In genomic region chr11:96995031-96995430, GRCm38 (mm10) we compare ENCODE assay signal across 28 mouse cellular contexts. TPM values are rescaled to one million over a fixed set of nuclear protein-coding genes. Genes with fewer than 3 reads are reported as not detected.
DNase-seq lines count a peak whose midpoint lies in the region; ATAC-seq and TF ChIP-seq lines count a peak whose summit lies in the region.
"Had no signal": no experiment of that assay in that cellular context is flagged by ENCODE, and none has a peak within 500 bp of the region (broad histone marks: within the 10 kb centered on the region; RNA-seq: fewer than 3 reads in every experiment).

No protein-coding gene starts in this region.

- no peak for TF ChIP-seq RAD21 in CH12.LX (IDR thresholded peaks at IDR 0.05; ENCODE audit: low read depth, low read length)

- H3K36me3 ChIP-seq in forebrain, embryonic 10.5 days (replicated peaks): no peaks in the 10 kb centered on the region
- no peaks in the 10 kb centered on the region for H3K36me3 ChIP-seq in forebrain, postnatal 0 days (ENCODE audit: insufficient read depth)
- no peaks in the 10 kb centered on the region for H3K36me3 ChIP-seq in lung, embryonic 16.5 days (ENCODE audit: control insufficient read depth, insufficient read depth, low read length)
- H3K36me3 ChIP-seq in CH12.LX (replicated peaks in 1 of 2; ENCODE audit: control insufficient read depth in 1 of 2, insufficient read depth in 1 of 2, low read length in 1 of 2): peaks cover 0 to 6% of the 10 kb centered on the region in 2 experiments
- H3K36me3 ChIP-seq in limb, embryonic 10.5 days: no peaks in the 10 kb centered on the region
- H3K36me3 ChIP-seq: midbrain, embryonic 15.5 days; stomach, embryonic 15.5 days had no signal

- no peaks in the 10 kb centered on the region for H3K9me3 ChIP-seq in forebrain, embryonic 10.5 days
- no peaks in the 10 kb centered on the region for H3K9me3 ChIP-seq in forebrain, postnatal 0 days (ENCODE audit: low read length)
- no peaks in the 10 kb centered on the region for H3K9me3 ChIP-seq in lung, embryonic 16.5 days (ENCODE audit: control insufficient read depth, low read length)
- no peaks in the 10 kb centered on the region for H3K9me3 ChIP-seq in CH12.LX (replicated peaks; ENCODE audit: low read length)
- H3K9me3 ChIP-seq in limb, embryonic 10.5 days (replicated peaks): no peaks in the 10 kb centered on the region
- H3K9me3 ChIP-seq: megakaryocyte, embryonic 14.5 days; midbrain, embryonic 15.5 days; stomach, embryonic 15.5 days had no signal

- DNase-seq in forebrain, embryonic 10.5 days (ENCODE audit: extremely low spot score, low spot score): no peak
- DNase-seq in forebrain, postnatal 0 days: no peak
- DNase-seq in lung, adult 2 months: no peak
- DNase-seq in CH12.LX (ENCODE audit: extremely low read depth): no peak
- DNase-seq in limb, embryonic 10.5 days (ENCODE audit: low spot score): no peak
- no peak for DNase-seq in left cerebral cortex, adult 9 months (ENCODE audit: low spot score in 2 of 2)
- no peak for DNase-seq in left cerebral cortex, adult 11 months (ENCODE audit: low spot score)
- DNase-seq: adrenal gland, postnatal 25 days; cerebellum, adult 8-10 months; cerebellum, postnatal 36 days; gastrocnemius, postnatal 25 days; heart, adult 2 months; heart, postnatal 36 days; kidney, adult 8-10 months; layer of hippocampus, adult 9-11 months; liver, postnatal 0 days had no signal

- H3K79me2 ChIP-seq in CH12.LX (replicated peaks; ENCODE audit: control insufficient read depth, extremely low read depth, insufficient read depth, poor library complexity, severe bottlenecking): no peaks in the 10 kb centered on the region

- H3K4me1 ChIP-seq in forebrain, embryonic 10.5 days: peaks cover 67% of the 10 kb centered on the region
- H3K4me1 ChIP-seq in forebrain, postnatal 0 days (ENCODE audit: insufficient read depth): no peaks in the 10 kb centered on the region; the same call in 1 of the 2 replicates
- peaks cover 26% of the 10 kb centered on the region for H3K4me1 ChIP-seq in lung, embryonic 16.5 days (replicated peaks; ENCODE audit: control insufficient read depth, insufficient read depth, low read length)
- H3K4me1 ChIP-seq in lung, adult 2 months (ENCODE audit: control insufficient read depth, insufficient read depth, low read length): 0 out of 2 replicates have a peak, but pooled peaks cover 2% of the 10 kb centered on the region
- H3K4me1 ChIP-seq in CH12.LX (ENCODE audit: control insufficient read depth in 1 of 2, insufficient read depth in 2 of 2): peaks cover 55 to 87% of the 10 kb centered on the region in 2 experiments
- peaks cover 50% of the 10 kb centered on the region for H3K4me1 ChIP-seq in limb, embryonic 10.5 days

- no peak for TF ChIP-seq CTCF in forebrain, postnatal 0 days (IDR thresholded peaks at IDR 0.05; ENCODE audit: low read depth)
- TF ChIP-seq CTCF in lung, adult 2 months (IDR thresholded peaks at IDR 0.05; ENCODE audit: insufficient read depth, low read length): no peak
- TF ChIP-seq CTCF in CH12.LX (conservative IDR thresholded peaks at IDR 0.05 in 1 of 2, IDR thresholded peaks at IDR 0.05 in 1 of 2; ENCODE audit: low read depth in 2 of 2, low read length in 2 of 2): no peak

- no peak for TF ChIP-seq POLR2A in lung, adult 2 months (IDR thresholded peaks at IDR 0.05; ENCODE audit: borderline replicate concordance, extremely low read depth, low read depth, low read length)
- TF ChIP-seq POLR2A in CH12.LX (IDR thresholded peaks at IDR 0.05; ENCODE audit: low read depth, low read length): no peak; the same call in 1 of the 2 replicates

- in situ Hi-C loops in CH12.LX (cut with MboI; ENCODE audit: low pct_ligation_motif_present, low pct_unique_long_range_greater_than_20kb, low sequenced_read_pairs): no loop called here

- no peak overlapping the region for H3K4me2 ChIP-seq in forebrain, postnatal 0 days (ENCODE audit: low read depth)
- no peak overlapping the region for H3K4me2 ChIP-seq in lung, embryonic 16.5 days (ENCODE audit: low read depth, low read length)
- peak overlapping the region; percentile 73 for H3K4me2 ChIP-seq in CH12.LX (ENCODE audit: insufficient read depth, low read depth, poor library complexity, severe bottlenecking)
- H3K4me2 ChIP-seq: hindbrain, embryonic 14.5 days; liver, embryonic 11.5 days; midbrain, embryonic 15.5 days; stomach, embryonic 15.5 days had no signal

- H3K4me3 ChIP-seq in forebrain, embryonic 10.5 days: 0 out of 2 replicates have a peak overlapping the region, but pooled peaks have one; percentile 1
- no peak overlapping the region for H3K4me3 ChIP-seq in forebrain, postnatal 0 days (ENCODE audit: low read depth, low read length)
- no peak overlapping the region for H3K4me3 ChIP-seq in lung, embryonic 16.5 days (ENCODE audit: low read length)
- H3K4me3 ChIP-seq in lung, adult 2 months (replicated peaks; ENCODE audit: extremely low read depth, low read depth, low read length): no peak overlapping the region
- peak overlapping the region; percentile 43 to 60 (median 55) for H3K4me3 ChIP-seq in CH12.LX (replicated peaks in 1 of 3; ENCODE audit: low read depth in 2 of 3, low read length in 2 of 3, poor library complexity in 1 of 3)
- H3K4me3 ChIP-seq in limb, embryonic 10.5 days: no peak overlapping the region
- H3K4me3 ChIP-seq: heart, adult 2 months; left cerebral cortex, adult 2 months; megakaryocyte, embryonic 14.5 days; midbrain, embryonic 15.5 days; stomach, embryonic 15.5 days had no signal

- dilution Hi-C loops in CH12.LX (cut with MboI; ENCODE audit: extremely low pct_ligation_motif_present, extremely low pct_unique_long_range_greater_than_20kb, low sequenced_read_pairs): no loop called here

- TF ChIP-seq EP300 in CH12.LX (IDR thresholded peaks at IDR 0.05; ENCODE audit: low read length): no peak

- 15% methylated on average over 5 of the region's 5 CpGs for WGBS in forebrain, embryonic 10.5 days
- 24% methylated on average over 5 of the region's 5 CpGs for WGBS in forebrain, postnatal 0 days
- 40% methylated on average over 5 of the region's 5 CpGs for WGBS in lung, embryonic 16.5 days
- WGBS in lung, adult 2 months: 54% methylated on average over 5 of the region's 5 CpGs
- WGBS in limb, embryonic 10.5 days: 22% methylated on average over 5 of the region's 5 CpGs

- H3K27me3 ChIP-seq in forebrain, embryonic 10.5 days (ENCODE audit: poor library complexity, severe bottlenecking): peaks cover 87% of the 10 kb centered on the region
- no peaks in the 10 kb centered on the region for H3K27me3 ChIP-seq in forebrain, postnatal 0 days (ENCODE audit: insufficient read depth, low read length)
- peaks cover 5% of the 10 kb centered on the region; the same call in 1 of the 2 replicates for H3K27me3 ChIP-seq in lung, embryonic 16.5 days (ENCODE audit: control insufficient read depth, insufficient read depth, low read depth, low read length)
- H3K27me3 ChIP-seq in CH12.LX (replicated peaks): no peaks in the 10 kb centered on the region
- H3K27me3 ChIP-seq in limb, embryonic 10.5 days (ENCODE audit: low read depth, poor library complexity, severe bottlenecking): peaks cover 70% of the 10 kb centered on the region
- H3K27me3 ChIP-seq: midbrain, embryonic 15.5 days had no signal

- H3K27ac ChIP-seq in forebrain, embryonic 10.5 days: 0 out of 2 replicates have a peak overlapping the region, but pooled peaks have one; percentile 42
- no peak overlapping the region for H3K27ac ChIP-seq in forebrain, postnatal 0 days (ENCODE audit: low read depth, low read length)
- no peak overlapping the region for H3K27ac ChIP-seq in lung, embryonic 16.5 days (ENCODE audit: low read length)
- H3K27ac ChIP-seq in CH12.LX (ENCODE audit: insufficient read depth, low read depth): peak overlapping the region; percentile 96
- H3K27ac ChIP-seq in limb, embryonic 10.5 days: 0 out of 2 replicates have a peak overlapping the region, but pooled peaks have one; percentile 39
- H3K27ac ChIP-seq: heart, adult 2 months; hindbrain, embryonic 14.5 days; left cerebral cortex, adult 2 months; midbrain, embryonic 15.5 days; stomach, embryonic 15.5 days had no signal

- no peak overlapping the region for H3K9ac ChIP-seq in forebrain, postnatal 0 days
- H3K9ac ChIP-seq in lung, embryonic 16.5 days (ENCODE audit: low read length): no peak overlapping the region
- peak overlapping the region; percentile 81 for H3K9ac ChIP-seq in CH12.LX (ENCODE audit: insufficient read depth, low read depth)
- H3K9ac ChIP-seq: hindbrain, embryonic 14.5 days; liver, postnatal 0 days; midbrain, embryonic 15.5 days; stomach, embryonic 15.5 days had no signal

- no peak for ATAC-seq in forebrain, postnatal 0 days
- ATAC-seq in lung, embryonic 16.5 days (ENCODE audit: low read depth): 0 out of 2 replicates have a peak, but pooled peaks have one; percentile 15
- ATAC-seq: liver, postnatal 0 days; midbrain, embryonic 15.5 days had no signal

RNA-seq across cellular contexts. Expression of gene Sp2, which starts 12.3 kb away (rescaled TPM):
- polyA plus RNA-seq in forebrain, embryonic 10.5 days (2016; fragmentation: Nextera tagmentation; extraction: Ambion mirVana): 29.7 and 30.9 TPM in 2 replicates
- 1.9 and 5.0 TPM in 2 replicates for total RNA-seq in forebrain, postnatal 0 days (2014; rRNA removed)
- polyA plus RNA-seq in forebrain, postnatal 0 days (2015; fragmentation: Nextera tagmentation; extraction: Ambion mirVana): 13.5 and 14.8 TPM in 2 replicates
- polyA plus RNA-seq in lung, embryonic 16.5 days (2015; fragmentation: Nextera tagmentation; extraction: Ambion mirVana): 18.5 and 22.2 TPM in 2 replicates
- polyA plus RNA-seq in lung, adult 2 months (2012; rRNA removed): 23.1 and 26.3 TPM in 2 replicates
- total RNA-seq in CH12.LX (2012; rRNA removed) (2.1 and 2.8 TPM in 2 replicates), CH12.LX (2014; rRNA removed) (1.1 TPM in 2 replicates)
- 15.9 and 21.0 TPM in 2 replicates for polyA plus RNA-seq in CH12.LX (2012; ENCODE audit: insufficient read length, low read depth)
- polyA plus RNA-seq in limb, embryonic 10.5 days (2016; fragmentation: Nextera tagmentation; extraction: Ambion mirVana): 26.1 and 28.1 TPM in 2 replicates

RNA-seq across cellular contexts. Expression of gene Sp6, which starts 18.2 kb away (rescaled TPM):
- 1.8 and 2.1 TPM in 2 replicates for polyA plus RNA-seq in forebrain, embryonic 10.5 days (2016; fragmentation: Nextera tagmentation; extraction: Ambion mirVana)
- total RNA-seq in forebrain, postnatal 0 days (2014; rRNA removed): 0.85 and 0.86 TPM in 2 replicates
- 0.35 and 0.75 TPM in 2 replicates for polyA plus RNA-seq in forebrain, postnatal 0 days (2015; fragmentation: Nextera tagmentation; extraction: Ambion mirVana)
- 0.59 and 0.62 TPM in 2 replicates for polyA plus RNA-seq in lung, embryonic 16.5 days (2015; fragmentation: Nextera tagmentation; extraction: Ambion mirVana)
- 5.0 and 8.5 TPM in 2 replicates for polyA plus RNA-seq in lung, adult 2 months (2012; rRNA removed)
- 44.3 and 65.5 TPM in 2 replicates for total RNA-seq in CH12.LX (2012; rRNA removed)
- 15.8 and 18.4 TPM in 2 replicates for total RNA-seq in CH12.LX (2014; rRNA removed)
- polyA plus RNA-seq in CH12.LX (2012; ENCODE audit: insufficient read length, low read depth): 10.0 and 10.1 TPM in 2 replicates
- polyA plus RNA-seq in limb, embryonic 10.5 days (2016; fragmentation: Nextera tagmentation; extraction: Ambion mirVana): 9.2 and 11.8 TPM in 2 replicates
- total RNA-seq: MEL; neutrophil, adult 5-6 weeks had no signal
- polyA plus RNA-seq: forebrain, embryonic 11.5 days; heart, embryonic 14.5 days; intestine, embryonic 14.5 days; liver, embryonic 11.5 days; midbrain, embryonic 15.5 days had no signal

RNA-seq across cellular contexts. Expression of gene Scrn2, which starts 34.7 kb away (rescaled TPM):
- polyA plus RNA-seq in forebrain, embryonic 10.5 days (2016; fragmentation: Nextera tagmentation; extraction: Ambion mirVana): 44.1 and 44.6 TPM in 2 replicates
- 14.8 and 17.9 TPM in 2 replicates for total RNA-seq in forebrain, postnatal 0 days (2014; rRNA removed)
- polyA plus RNA-seq in forebrain, postnatal 0 days (2015; fragmentation: Nextera tagmentation; extraction: Ambion mirVana): 10.2 and 11.3 TPM in 2 replicates
- polyA plus RNA-seq in lung, embryonic 16.5 days (2015; fragmentation: Nextera tagmentation; extraction: Ambion mirVana): 29.7 and 32.9 TPM in 2 replicates
- 16.2 and 20.2 TPM in 2 replicates for polyA plus RNA-seq in lung, adult 2 months (2012; rRNA removed)
- total RNA-seq in CH12.LX (2012; rRNA removed) (55.8 and 63.9 TPM in 2 replicates), CH12.LX (2014; rRNA removed) (34.5 and 37.5 TPM in 2 replicates)
- 35.2 and 41.1 TPM in 2 replicates for polyA plus RNA-seq in CH12.LX (2012; ENCODE audit: insufficient read length, low read depth)
- polyA plus RNA-seq in limb, embryonic 10.5 days (2016; fragmentation: Nextera tagmentation; extraction: Ambion mirVana): 47.5 and 50.4 TPM in 2 replicates

RNA-seq across cellular contexts. Expression of gene Lrrc46, which starts 46.2 kb away (rescaled TPM):
- 2.6 and 2.7 TPM in 2 replicates for polyA plus RNA-seq in forebrain, embryonic 10.5 days (2016; fragmentation: Nextera tagmentation; extraction: Ambion mirVana)
- total RNA-seq in forebrain, postnatal 0 days (2014; rRNA removed): 1.0 and 1.6 TPM in 2 replicates
- 4.9 and 5.8 TPM in 2 replicates for polyA plus RNA-seq in forebrain, postnatal 0 days (2015; fragmentation: Nextera tagmentation; extraction: Ambion mirVana)
- polyA plus RNA-seq in lung, embryonic 16.5 days (2015; fragmentation: Nextera tagmentation; extraction: Ambion mirVana): 8.7 and 11.3 TPM in 2 replicates
- polyA plus RNA-seq in lung, adult 2 months (2012; rRNA removed): 3.7 and 4.3 TPM in 2 replicates
- total RNA-seq in CH12.LX (2012; rRNA removed) (0.38 and 0.46 TPM in 2 replicates), CH12.LX (2014; rRNA removed) (0.23 TPM in 1 of 2 replicates, not detected in the other)
- polyA plus RNA-seq in CH12.LX (2012; ENCODE audit: insufficient read length, low read depth): 0.91 and 1.0 TPM in 2 replicates
- 0.90 and 1.0 TPM in 2 replicates for polyA plus RNA-seq in limb, embryonic 10.5 days (2016; fragmentation: Nextera tagmentation; extraction: Ambion mirVana)
- total RNA-seq: heart, postnatal 36 days had no signal

RNA-seq across cellular contexts. Expression of gene Mrpl10, which starts 46.3 kb away (rescaled TPM):
- polyA plus RNA-seq in forebrain, embryonic 10.5 days (2016; fragmentation: Nextera tagmentation; extraction: Ambion mirVana): 84.6 and 88.3 TPM in 2 replicates
- 41.6 and 55.5 TPM in 2 replicates for total RNA-seq in forebrain, postnatal 0 days (2014; rRNA removed)
- polyA plus RNA-seq in forebrain, postnatal 0 days (2015; fragmentation: Nextera tagmentation; extraction: Ambion mirVana): 47.0 and 62.0 TPM in 2 replicates
- polyA plus RNA-seq in lung, embryonic 16.5 days (2015; fragmentation: Nextera tagmentation; extraction: Ambion mirVana): 74.1 and 76.5 TPM in 2 replicates
- 64.8 and 80.5 TPM in 2 replicates for polyA plus RNA-seq in lung, adult 2 months (2012; rRNA removed)
- total RNA-seq in CH12.LX (2012; rRNA removed) (111 and 119 TPM in 2 replicates), CH12.LX (2014; rRNA removed) (93.2 and 104 TPM in 2 replicates)
- 110 and 132 TPM in 2 replicates for polyA plus RNA-seq in CH12.LX (2012; ENCODE audit: insufficient read length, low read depth)
- polyA plus RNA-seq in limb, embryonic 10.5 days (2016; fragmentation: Nextera tagmentation; extraction: Ambion mirVana): 93.6 and 94.8 TPM in 2 replicates

Comparison
In these comparisons a context has a peak if more than half of its experiments do, and no peak if none do; other contexts are left out.
1. H3K27ac ChIP-seq: peak in forebrain, embryonic 10.5 days (single experiment), CH12.LX (single experiment) and limb, embryonic 10.5 days (single experiment); none in forebrain, postnatal 0 days (single experiment) and lung, embryonic 16.5 days (single experiment).
2. H3K4me3 ChIP-seq: peak in forebrain, embryonic 10.5 days (single experiment) and CH12.LX (3 of 3); none in forebrain, postnatal 0 days (single experiment), lung, embryonic 16.5 days (single experiment), lung, adult 2 months (single experiment) and limb, embryonic 10.5 days (single experiment).